Mouse (Mus musculus): Measurements from ENCODE around the gene Slc7a15.
"Not testable (repeated sequence)": the region's sequence is repeated elsewhere in the genome, so short reads cannot be mapped to it uniquely, and the experiment has no call there.

- not testable (repeated sequence) for TF ChIP-seq GATA1 (IDR thresholded peaks at IDR 0.05; ENCODE audit: borderline replicate concordance, low read length); FLI1 (IDR thresholded peaks at IDR 0.05; ENCODE audit: low read length)
These were observed 26.9 kb downstream of the Slc7a15 start for GRCm38 (mm10) chr12:8571903-8572341.

Measured in megakaryocyte, embryonic 14.5 days (primary cell).